Mouse (Mus musculus) midbrain, embryonic 11.5 days (tissue): ENCODE results near the gene Plekha4. TPM values are rescaled to one million over a fixed set of nuclear protein-coding genes. Genes with fewer than 3 reads are reported as not detected.

Experiments used
- ATAC-seq: fragments of 200-750 bp; cut with Nextera tagmentation; 2 replicates; pipeline ENCODE4 v1.8.0; 2017; ENCODE audit warnings: moderate TSS enrichment, moderate library complexity; ENCODE audit not compliant: low FRiP score
- DNase-seq: peaks from one replicate; pipeline ENCODE4 v3.0.0; 2015; ENCODE audit warnings: low spot score; ENCODE audit errors: missing footprints
- H3K27ac ChIP-seq: fragments of 300-500 bp; sonication (generic); 2 replicates; pipeline ENCODE4 v1.5.1; 2014; ENCODE audit warnings: low read depth, low read length
- H3K27me3 ChIP-seq: fragments of 300-500 bp; sonication (generic); 2 replicates; pipeline ENCODE4 v1.6.1; 2014; ENCODE audit warnings: mild to moderate bottlenecking, low read length, moderate library complexity, mixed read lengths; ENCODE audit not compliant: control insufficient read depth, insufficient read depth
- H3K36me3 ChIP-seq: fragments of 300-500 bp; sonication (generic); 2 replicates; pipeline ENCODE4 v1.6.1; 2014; ENCODE audit warnings: mild to moderate bottlenecking, low read length, moderate library complexity, mixed read lengths; ENCODE audit not compliant: control insufficient read depth, insufficient read depth
- H3K4me1 ChIP-seq: fragments of 300-500 bp; sonication (generic); 2 replicates; pipeline ENCODE4 v1.6.1; 2014; ENCODE audit warnings: low read length; ENCODE audit not compliant: control insufficient read depth, insufficient read depth
- H3K4me2 ChIP-seq: fragments of 300-500 bp; sonication (generic); 2 replicates; pipeline ENCODE4 v1.6.1; 2014; ENCODE audit warnings: mild to moderate bottlenecking, moderate library complexity
- H3K4me3 ChIP-seq: fragments of 300-500 bp; sonication (generic); 2 replicates; pipeline ENCODE4 v1.5.1; 2014; ENCODE audit warnings: low read depth, low read length
- H3K9ac ChIP-seq: fragments of 300-500 bp; sonication (generic); 2 replicates; pipeline ENCODE4 v1.6.1; 2014; ENCODE audit warnings: low read length
- H3K9me3 ChIP-seq: fragments of 300-500 bp; sonication (generic); 2 replicates; pipeline ENCODE4 v1.6.1; 2016; ENCODE audit warnings: low read length; ENCODE audit not compliant: control insufficient read depth
- WGBS: fragments of 180-500 bp; shearing (Covaris S2); extraction: QIAGEN DNeasy Blood & Tissue Kit; methylation state at CpG from one replicate; pipeline ENCODE4 v1.1.7; 2014; 5-methylcytosine and 5-hydroxymethylcytosine counted together
- polyA plus RNA-seq: library from polyadenylated mRNA; unstranded; fragments of >200 nt; fragmentation: Nextera tagmentation; extraction: Ambion mirVana; gene quantifications from 2 replicates; pipeline ENCODE4 v1.2.1, GENCODE M21; 2014

Plekha4 gene
- polyA plus RNA-seq, 1 experiment from 2014 or later: 0.26 TPM

GRCm38 (mm10) chr7:45570103-45570741 is 44.1 kb downstream of the Plekha4 start, which contains the start of gene Bcat2:
Bcat2 (plus strand) TSS chr7:45570153.
- H3K9ac ChIP-seq: peak within 1 kb of the TSS; percentile 93
- H3K27ac ChIP-seq: peak within 1 kb of the TSS; percentile 64
- no peaks in the 10 kb centered on the region for H3K27me3 ChIP-seq
- peaks cover 8% of the 10 kb centered on the region for H3K4me1 ChIP-seq
- H3K4me3 ChIP-seq: peak within 1 kb of the TSS; percentile 72
- no peaks in the 10 kb centered on the region for H3K36me3 ChIP-seq
- no peaks in the 10 kb centered on the region for H3K9me3 ChIP-seq
- under 1% methylated on average over 41 of the region's 42 CpGs for WGBS
- peak; percentile 73 for ATAC-seq
- DNase-seq: peak; percentile 96
- peak within 1 kb of the TSS; percentile 80 for H3K4me2 ChIP-seq

- no peak for ATAC-seq
- H3K4me3 ChIP-seq: no peak overlapping the region
- no peak overlapping the region for H3K27ac ChIP-seq
- H3K27me3 ChIP-seq: no peaks in the 10 kb centered on the region
- no peak overlapping the region for H3K4me2 ChIP-seq
- no peak for DNase-seq
- peaks cover 8% of the 10 kb centered on the region for H3K4me1 ChIP-seq
- WGBS: 68% methylated on average over 1 of the region's 1 CpGs
- no peaks in the 10 kb centered on the region for H3K9me3 ChIP-seq
- H3K9ac ChIP-seq: no peak overlapping the region
- no peaks in the 10 kb centered on the region for H3K36me3 ChIP-seq
Measured at GRCm38 (mm10) chr7:45571966-45572365, 45.8 kb downstream of the Plekha4 start.

- no peaks in the 10 kb centered on the region for H3K27me3 ChIP-seq
- ATAC-seq: no peak
- H3K4me1 ChIP-seq: peaks cover 5% of the 10 kb centered on the region; the same call in 1 of the 2 replicates
- no peak overlapping the region for H3K27ac ChIP-seq
- peak; percentile 12 for DNase-seq
- H3K9me3 ChIP-seq: no peaks in the 10 kb centered on the region
- H3K4me2 ChIP-seq: no peak overlapping the region
- no peak overlapping the region for H3K9ac ChIP-seq
- H3K4me3 ChIP-seq: no peak overlapping the region
- WGBS: 83% methylated on average over 8 of the region's 8 CpGs
- no peaks in the 10 kb centered on the region for H3K36me3 ChIP-seq
Measured at GRCm38 (mm10) chr7:45573954-45574353, 47.8 kb downstream of the Plekha4 start.

- peak; percentile 56 for DNase-seq
- Histone ChIP-seq H3K4me1 (peaks cover 5% of the 10 kb centered on the region; the same call in 1 of the 2 replicates), H3K27ac (no peak overlapping the region), H3K9ac (no peak overlapping the region), H3K9me3 (no peaks in the 10 kb centered on the region), H3K4me2 (no peak overlapping the region), H3K27me3 (no peaks in the 10 kb centered on the region), H3K36me3 (no peaks in the 10 kb centered on the region), H3K4me3 (no peak overlapping the region)
- ATAC-seq: no peak
- 88% methylated on average over 15 of the region's 15 CpGs for WGBS
Measured at GRCm38 (mm10) chr7:45574472-45575379, 48.6 kb downstream of the Plekha4 start.

- 91% methylated on average over 6 of the region's 6 CpGs for WGBS
- no peaks in the 10 kb centered on the region; the same call in 1 of the 2 replicates for H3K36me3 ChIP-seq
- ATAC-seq: no peak
Measured at GRCm38 (mm10) chr7:45585923-45586322, 59.8 kb downstream of the Plekha4 start.

GRCm38 (mm10) chr7:45587631-45588592 is 61.8 kb downstream of the Plekha4 start:
- DNase-seq: no peak
- 93% methylated on average over 23 of the region's 23 CpGs for WGBS
- Histone ChIP-seq H3K9ac (no peak overlapping the region), H3K4me3 (no peak overlapping the region), H3K27me3 (no peaks in the 10 kb centered on the region), H3K36me3 (no peaks in the 10 kb centered on the region), H3K9me3 (no peaks in the 10 kb centered on the region), H3K4me1 (peaks cover 2% of the 10 kb centered on the region; the same call in 1 of the 2 replicates), H3K27ac (no peak overlapping the region), H3K4me2 (no peak overlapping the region)
- ATAC-seq: no peak

More at GRCm38 (mm10) chr7:45585923-45586322, 59.8 kb downstream of the Plekha4 start:
- DNase-seq: no peak
- Histone ChIP-seq H3K4me1 (peaks cover 2% of the 10 kb centered on the region; the same call in 1 of the 2 replicates), H3K9ac (no peak overlapping the region), H3K4me3 (no peak overlapping the region), H3K27ac (no peak overlapping the region), H3K4me2 (no peak overlapping the region), H3K9me3 (no peaks in the 10 kb centered on the region), H3K27me3 (no peaks in the 10 kb centered on the region)

GRCm38 (mm10) chr7:45589173-45589572 is 63.0 kb downstream of the Plekha4 start:
- no peak overlapping the region for H3K27ac ChIP-seq
- H3K9me3 ChIP-seq: no peaks in the 10 kb centered on the region
- no peaks in the 10 kb centered on the region for H3K36me3 ChIP-seq
- no peaks in the 10 kb centered on the region for H3K27me3 ChIP-seq
- H3K4me2 ChIP-seq: peak overlapping the region; percentile 36
- peak overlapping the region; percentile 45; the same call in 1 of the 2 replicates for H3K9ac ChIP-seq
- WGBS: 4% methylated on average over 19 of the region's 19 CpGs
- H3K4me1 ChIP-seq: peaks cover 2% of the 10 kb centered on the region; the same call in 1 of the 2 replicates
- ATAC-seq: peak; percentile 97
- H3K4me3 ChIP-seq: peak overlapping the region; percentile 30
- DNase-seq: peak; percentile 98

- Histone ChIP-seq H3K27ac (no peak overlapping the region), H3K4me2 (no peak overlapping the region; the same call in 1 of the 2 replicates), H3K4me1 (peaks cover 2% of the 10 kb centered on the region; the same call in 1 of the 2 replicates), H3K9me3 (no peaks in the 10 kb centered on the region), H3K36me3 (no peaks in the 10 kb centered on the region), H3K27me3 (no peaks in the 10 kb centered on the region), H3K4me3 (no peak overlapping the region), H3K9ac (no peak overlapping the region)
- ATAC-seq (no peak), DNase-seq (no peak)
- 96% methylated on average over 5 of the region's 5 CpGs for WGBS
Measured at GRCm38 (mm10) chr7:45589898-45590297, 63.8 kb downstream of the Plekha4 start.
